Mouse (Mus musculus) cerebellum, adult 9-11 months (tissue): ENCODE measurements around the gene AI481877.

ENCODE experiments used
- DNase-seq: peaks from one replicate; pipeline ENCODE4 v3.0.0; 2022

AI481877 gene

GRCm38 (mm10) chr4:59016922-59017321 lies 121.9 kb downstream of the AI481877 start:
- DNase-seq: no peak

GRCm38 (mm10) chr4:59015181-59015580 lies 123.6 kb downstream of the AI481877 start:
- DNase-seq: no peak

GRCm38 (mm10) chr4:59011446-59011845 lies 127.3 kb downstream of the AI481877 start:
- DNase-seq: no peak

GRCm38 (mm10) chr4:59009696-59010095 lies 129.1 kb downstream of the AI481877 start:
- DNase-seq: no peak

GRCm38 (mm10) chr4:59009186-59009585 lies 129.6 kb downstream of the AI481877 start:
- no peak for DNase-seq

GRCm38 (mm10) chr4:59007974-59008373 lies 130.8 kb downstream of the AI481877 start:
- no peak for DNase-seq

GRCm38 (mm10) chr4:59007016-59007415 lies 131.8 kb downstream of the AI481877 start:
- DNase-seq: no peak

GRCm38 (mm10) chr4:59006211-59006610 lies 132.6 kb downstream of the AI481877 start:
- DNase-seq: no peak

GRCm38 (mm10) chr4:59003806-59004200 lies 135.0 kb downstream of the AI481877 start:
- DNase-seq: no peak

- peak; percentile 92 for DNase-seq
Observed at GRCm38 (mm10) chr4:59002948-59003805, 135.6 kb downstream of the AI481877 start, which contains the start of gene Gm20503. Gene Gm20503 (plus strand): TSS chr4:59003210.

- peak; percentile 32 for DNase-seq
Observed at GRCm38 (mm10) chr4:59000614-59001013, 138.2 kb downstream of the AI481877 start.

GRCm38 (mm10) chr4:58999686-59000085 lies 139.1 kb downstream of the AI481877 start:
- peak; percentile 63 for DNase-seq

- no peak for DNase-seq
Observed at GRCm38 (mm10) chr4:58998688-58999087, 140.1 kb downstream of the AI481877 start.

GRCm38 (mm10) chr4:58997081-58997480 lies 141.7 kb downstream of the AI481877 start:
- no peak for DNase-seq

- no peak for DNase-seq
Observed at GRCm38 (mm10) chr4:58995251-58995693, 143.5 kb downstream of the AI481877 start.

- no peak for DNase-seq
Observed at GRCm38 (mm10) chr4:58994762-58995161, 144.0 kb downstream of the AI481877 start, which contains the start of gene Dnajc25. Gene Dnajc25 (plus strand): TSS chr4:58995062.
